Mouse (Mus musculus) intestine, embryonic 15.5 days (tissue): ENCODE results near the gene Pccb. TPM values are rescaled to one million over a fixed set of nuclear protein-coding genes. Genes with fewer than 3 reads are reported as not detected.

Experiments
- ATAC-seq: fragments of 200-750 bp; cut with Nextera tagmentation; 2 replicates; pipeline ENCODE4 v1.8.0; 2017; ENCODE audit warnings: moderate TSS enrichment, moderate library complexity
- H3K27ac ChIP-seq: fragments of 300-500 bp; sonication (generic); 2 replicates; pipeline ENCODE4 v1.5.1; 2015; ENCODE audit warnings: mild to moderate bottlenecking, inconsistent platforms
- H3K27me3 ChIP-seq: fragments of 300-500 bp; sonication (generic); replicated peaks from 2 replicates; pipeline ENCODE4 v1.6.1; 2015; ENCODE audit warnings: inconsistent platforms
- H3K36me3 ChIP-seq: fragments of 300-500 bp; sonication (generic); 2 replicates; pipeline ENCODE4 v1.6.1; 2015; ENCODE audit warnings: inconsistent platforms
- H3K4me1 ChIP-seq: fragments of 300-500 bp; sonication (generic); replicated peaks from 2 replicates; pipeline ENCODE4 v1.6.1; 2015; ENCODE audit warnings: inconsistent platforms
- H3K4me2 ChIP-seq: fragments of 300-500 bp; sonication (generic); replicated peaks from 2 replicates; pipeline ENCODE4 v1.6.1; 2015; ENCODE audit warnings: mild to moderate bottlenecking, inconsistent platforms
- H3K4me3 ChIP-seq: fragments of 300-500 bp; sonication (generic); replicated peaks from 2 replicates; pipeline ENCODE4 v1.5.1; 2015; ENCODE audit warnings: inconsistent platforms
- H3K9ac ChIP-seq: fragments of 300-500 bp; sonication (generic); 2 replicates; pipeline ENCODE4 v1.6.1; 2015; ENCODE audit warnings: inconsistent platforms
- H3K9me3 ChIP-seq: fragments of 300-500 bp; sonication (generic); 2 replicates; pipeline ENCODE4 v1.6.1; 2016; ENCODE audit warnings: inconsistent platforms
- WGBS: fragments of 180-500 bp; shearing (Covaris S2); methylation state at CpG from one replicate; pipeline ENCODE4 v1.1.7; 2015; 5-methylcytosine and 5-hydroxymethylcytosine counted together
- polyA plus RNA-seq: library from polyadenylated mRNA; unstranded; fragments of >200 nt; fragmentation: Nextera tagmentation; extraction: Ambion mirVana; gene quantifications from 2 replicates; pipeline ENCODE4 v1.2.1, GENCODE M21; 2015

The Pccb gene
- polyA plus RNA-seq, 1 experiment from 2014 or later: 25.1 TPM

DNA sequence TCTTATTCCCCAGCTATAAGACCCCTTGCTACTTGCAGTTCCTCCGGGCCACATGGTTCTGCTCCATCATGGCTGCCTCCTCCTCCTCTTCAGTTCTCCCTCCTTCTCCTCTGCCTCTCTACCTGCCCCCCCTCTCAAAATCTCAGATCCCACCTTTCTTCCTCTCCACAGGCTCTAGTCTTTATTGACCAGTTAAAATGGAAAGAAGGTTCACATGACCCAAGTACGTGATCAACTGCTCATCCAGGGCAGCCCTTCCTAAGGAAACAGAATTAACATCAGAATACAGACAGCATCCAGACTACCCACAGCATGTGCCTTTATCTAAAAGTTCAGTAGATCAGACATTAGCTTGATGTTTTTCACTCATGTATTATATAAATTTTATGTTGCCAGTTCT, 65.2 kb downstream of the Pccb start:
- ATAC-seq: no peak
- H3K27me3 ChIP-seq: no peaks in the 10 kb centered on the region
- WGBS: 88% methylated on average over 2 of the region's 2 CpGs
- H3K9ac ChIP-seq: no peak overlapping the region
- no peaks in the 10 kb centered on the region for H3K36me3 ChIP-seq
- H3K9me3 ChIP-seq: no peaks in the 10 kb centered on the region
- no peak overlapping the region for H3K4me3 ChIP-seq
- no peaks in the 10 kb centered on the region for H3K4me1 ChIP-seq
- H3K27ac ChIP-seq: no peak overlapping the region
- no peak overlapping the region for H3K4me2 ChIP-seq

DNA sequence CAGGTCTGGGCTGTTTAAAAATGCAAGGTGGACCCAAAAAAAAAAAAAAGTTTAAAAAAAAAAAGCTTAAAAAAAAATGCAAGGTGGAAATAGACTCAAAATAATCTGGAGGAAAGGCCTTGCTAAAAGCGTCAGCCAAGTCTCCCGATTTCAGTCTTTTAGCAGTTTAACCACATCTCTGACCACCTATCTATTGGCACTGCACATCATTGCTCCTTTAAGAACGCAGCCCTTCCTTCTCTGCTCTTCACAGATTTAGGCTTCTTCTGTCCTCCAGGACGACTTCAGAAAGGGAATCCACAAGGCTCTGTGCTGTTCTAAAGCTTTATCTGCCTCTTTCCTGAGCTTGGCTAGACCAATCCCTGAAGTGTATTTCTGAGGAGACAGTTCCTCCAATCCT, 70.6 kb downstream of the Pccb start:
- Histone ChIP-seq H3K9ac (no peak overlapping the region), H3K4me1 (no peaks in the 10 kb centered on the region), H3K4me2 (no peak overlapping the region), H3K4me3 (no peak overlapping the region), H3K27ac (no peak overlapping the region), H3K9me3 (no peaks in the 10 kb centered on the region), H3K36me3 (no peaks in the 10 kb centered on the region), H3K27me3 (no peaks in the 10 kb centered on the region)
- ATAC-seq: no peak
- 75% methylated on average over 4 of the region's 4 CpGs for WGBS

DNA sequence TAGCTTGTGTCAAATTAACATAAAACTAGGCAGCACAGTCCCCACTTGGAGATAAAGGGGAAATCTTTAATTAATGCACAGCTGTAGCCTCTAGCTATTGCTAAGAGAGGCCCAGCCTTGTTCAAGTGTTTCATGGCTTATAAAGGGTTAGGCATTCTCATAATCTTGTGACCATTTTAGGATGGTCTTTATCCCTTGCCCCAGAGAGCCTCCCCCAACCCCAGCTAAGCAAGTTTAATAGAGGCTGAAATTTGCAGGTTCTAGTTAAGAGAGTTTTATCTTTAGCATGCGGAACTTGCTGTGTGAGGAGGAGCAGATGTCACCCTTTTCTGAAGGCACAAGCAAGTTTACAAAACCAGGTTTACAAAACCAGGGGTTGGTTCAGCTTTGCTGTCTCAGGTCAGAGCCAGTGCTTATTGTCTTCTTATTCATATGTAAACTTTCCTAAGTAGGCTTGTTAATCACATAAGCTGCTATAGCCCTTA, 71.2 kb downstream of the Pccb start:
- no peaks in the 10 kb centered on the region for H3K27me3 ChIP-seq
- ATAC-seq: no peak
- H3K4me2 ChIP-seq: no peak overlapping the region
- H3K27ac ChIP-seq: no peak overlapping the region
- H3K4me3 ChIP-seq: no peak overlapping the region
- no peaks in the 10 kb centered on the region for H3K9me3 ChIP-seq
- no peaks in the 10 kb centered on the region for H3K4me1 ChIP-seq
- no peaks in the 10 kb centered on the region for H3K36me3 ChIP-seq
- H3K9ac ChIP-seq: no peak overlapping the region
- 76% methylated on average over 1 of the region's 1 CpGs for WGBS

DNA sequence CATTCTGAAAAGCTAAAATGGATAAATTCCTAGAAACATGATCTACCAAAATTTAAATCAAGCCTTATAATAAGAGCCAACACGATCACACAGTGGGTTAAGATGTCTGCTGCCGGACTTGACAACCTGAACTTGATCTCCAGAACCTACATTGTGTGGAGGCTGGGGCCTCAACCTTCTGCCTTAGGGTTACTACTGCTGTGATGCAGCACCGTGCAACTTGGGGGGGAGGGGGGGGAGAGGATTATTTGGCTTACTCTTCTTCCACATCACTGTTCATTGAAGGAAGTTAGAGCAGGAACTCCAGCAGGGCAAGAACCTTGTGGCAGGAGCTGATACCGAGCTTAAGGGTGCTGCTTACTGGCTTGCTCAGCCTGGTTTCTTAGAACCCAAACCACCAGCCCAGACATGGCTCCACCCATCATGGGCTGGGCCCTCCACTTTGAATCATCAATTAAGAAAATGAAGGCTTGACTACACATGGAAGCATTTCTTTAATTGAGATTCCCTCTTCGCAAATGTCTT, 71.7 kb downstream of the Pccb start:
- 75% methylated on average over 5 of the region's 5 CpGs for WGBS
- Histone ChIP-seq H3K27me3 (no peaks in the 10 kb centered on the region), H3K9me3 (no peaks in the 10 kb centered on the region), H3K4me3 (no peak overlapping the region), H3K36me3 (no peaks in the 10 kb centered on the region), H3K27ac (no peak overlapping the region), H3K4me2 (no peak overlapping the region), H3K9ac (no peak overlapping the region), H3K4me1 (no peaks in the 10 kb centered on the region)
- ATAC-seq: no peak

DNA sequence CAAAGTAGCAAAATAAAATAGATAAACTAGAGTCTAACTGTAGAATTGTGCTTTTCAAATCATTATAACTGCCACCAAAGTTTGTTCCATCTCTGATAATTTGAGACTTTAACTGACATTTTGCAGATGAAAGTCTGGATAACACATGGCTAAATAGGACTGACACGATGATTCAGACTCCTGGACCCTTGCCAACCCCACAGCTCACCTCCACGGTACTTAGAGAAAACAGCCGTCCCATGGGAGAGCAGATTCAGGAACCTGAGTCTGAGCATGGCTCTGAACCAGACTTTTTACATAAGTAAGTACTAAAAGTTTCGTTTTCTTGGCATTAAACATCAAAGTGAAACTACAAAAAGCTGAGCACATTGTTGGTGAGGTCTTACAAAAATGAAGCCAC, 83.2 kb downstream of the Pccb start:
- ATAC-seq: no peak
- WGBS: 54% methylated on average over 4 of the region's 4 CpGs

DNA sequence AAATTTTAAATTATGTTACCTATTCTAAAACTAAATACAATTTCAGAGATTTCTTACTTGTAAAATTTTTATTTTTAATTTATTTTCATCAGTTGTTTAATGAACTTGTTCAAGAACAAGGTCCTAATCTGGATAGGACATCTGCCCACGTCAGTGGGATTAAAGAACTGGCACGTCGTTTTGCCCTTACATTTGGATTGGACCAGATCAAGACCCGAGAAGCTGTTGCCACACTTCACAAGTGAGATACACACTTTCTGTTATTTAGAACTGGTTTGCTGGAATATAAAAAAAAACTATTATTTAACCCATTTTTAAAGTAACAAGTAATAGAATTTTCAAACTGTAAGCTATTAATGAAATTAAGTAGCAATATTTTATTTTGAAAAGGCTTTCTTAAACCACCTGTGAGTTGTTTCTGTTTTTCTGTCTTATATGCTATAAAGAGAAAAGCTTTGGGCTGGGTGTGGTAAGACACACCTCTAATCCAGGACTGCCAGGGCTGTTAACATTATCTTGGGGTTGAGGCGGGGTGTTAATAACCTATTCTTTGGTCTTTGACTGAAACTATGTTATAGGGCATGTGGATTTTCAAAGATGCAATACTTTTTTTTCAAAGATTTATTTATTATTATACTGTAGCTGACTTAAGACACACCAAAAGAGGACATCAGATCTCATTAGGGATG, 89.9 kb downstream of the Pccb start:
- Histone ChIP-seq H3K27me3 (no peaks in the 10 kb centered on the region), H3K9me3 (no peaks in the 10 kb centered on the region), H3K9ac (no peak overlapping the region), H3K4me2 (no peak overlapping the region), H3K36me3 (no peaks in the 10 kb centered on the region), H3K4me3 (no peak overlapping the region), H3K4me1 (no peaks in the 10 kb centered on the region), H3K27ac (no peak overlapping the region)
- 88% methylated on average over 5 of the region's 5 CpGs for WGBS
- ATAC-seq: no peak

More for the DNA sequence above, 83.2 kb downstream of the Pccb start:
- Histone ChIP-seq H3K4me2 (no peak overlapping the region), H3K9me3 (no peaks in the 10 kb centered on the region), H3K4me1 (no peaks in the 10 kb centered on the region), H3K27ac (no peak overlapping the region), H3K4me3 (no peak overlapping the region), H3K27me3 (no peaks in the 10 kb centered on the region), H3K9ac (no peak overlapping the region), H3K36me3 (no peaks in the 10 kb centered on the region)

DNA sequence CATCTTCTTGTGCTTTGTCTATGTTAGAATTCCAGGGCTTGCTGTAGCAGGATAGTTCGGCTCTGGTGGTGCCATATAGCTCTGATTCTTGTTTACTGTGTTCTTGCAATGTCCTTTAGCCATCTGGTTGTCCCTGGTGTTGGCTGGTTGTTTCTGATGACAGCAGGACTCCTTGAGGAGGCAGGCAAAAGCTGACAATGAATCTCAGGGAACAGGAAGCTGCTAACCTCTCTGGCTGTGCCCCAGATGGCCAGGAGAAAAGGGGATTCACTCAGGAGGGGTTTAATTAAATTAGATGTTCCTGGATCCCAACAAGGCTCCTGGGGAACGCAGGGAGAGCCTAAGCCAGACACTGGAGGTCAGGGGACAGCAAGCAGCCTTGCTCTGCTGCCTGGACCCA, 92.7 kb downstream of the Pccb start:
- Histone ChIP-seq H3K4me2 (no peak overlapping the region), H3K27ac (no peak overlapping the region), H3K27me3 (no peaks in the 10 kb centered on the region), H3K36me3 (no peaks in the 10 kb centered on the region), H3K4me3 (no peak overlapping the region), H3K9me3 (no peaks in the 10 kb centered on the region), H3K9ac (no peak overlapping the region), H3K4me1 (no peaks in the 10 kb centered on the region)
- 65% methylated on average over 2 of the region's 2 CpGs for WGBS
- ATAC-seq: no peak

Other genes with a start within 250 kb of the Pccb start
- 4.7 and 5.1 TPM in 2 replicates for gene Msl2, start 39.2 kb upstream of the Pccb start, polyA plus RNA-seq
- gene Ppp2r3a, start 216.9 kb upstream of the Pccb start, polyA plus RNA-seq: 9.0 and 9.8 TPM in 2 replicates